Mouse (Mus musculus): Measurements from ENCODE around the gene Nt5dc3. TPM values are rescaled to one million over a fixed set of nuclear protein-coding genes. Genes with fewer than 3 reads are reported as not detected.

The Nt5dc3 gene
- polyA plus RNA-seq, 1 experiment: 47.7 TPM

DNA sequence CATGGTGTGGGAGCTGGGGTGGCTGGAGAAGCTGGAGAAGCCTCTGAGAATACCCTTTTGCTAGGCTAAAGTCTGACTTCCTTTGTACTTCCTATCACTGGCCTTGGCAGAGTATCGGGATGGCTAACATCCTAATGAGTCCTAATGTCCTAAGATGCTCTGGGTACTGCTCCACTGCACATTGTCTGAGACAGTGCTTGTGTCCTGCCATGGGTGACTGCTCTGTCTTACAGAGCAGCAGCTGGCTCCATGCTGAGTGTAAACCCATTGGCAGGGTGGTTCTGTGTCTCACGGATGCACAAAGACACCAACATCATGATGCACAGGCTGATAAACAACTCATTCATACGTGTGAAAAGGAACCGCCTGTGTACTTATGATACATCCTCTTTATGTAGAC, 70.3 kb downstream of the Nt5dc3 start:
- no peak for DNase-seq (ENCODE audit: low read depth)
- no peak for TF ChIP-seq CTCF (IDR thresholded peaks at IDR 0.05; ENCODE audit: borderline replicate concordance, extremely low read depth, insufficient read depth, insufficient read length)

DNA sequence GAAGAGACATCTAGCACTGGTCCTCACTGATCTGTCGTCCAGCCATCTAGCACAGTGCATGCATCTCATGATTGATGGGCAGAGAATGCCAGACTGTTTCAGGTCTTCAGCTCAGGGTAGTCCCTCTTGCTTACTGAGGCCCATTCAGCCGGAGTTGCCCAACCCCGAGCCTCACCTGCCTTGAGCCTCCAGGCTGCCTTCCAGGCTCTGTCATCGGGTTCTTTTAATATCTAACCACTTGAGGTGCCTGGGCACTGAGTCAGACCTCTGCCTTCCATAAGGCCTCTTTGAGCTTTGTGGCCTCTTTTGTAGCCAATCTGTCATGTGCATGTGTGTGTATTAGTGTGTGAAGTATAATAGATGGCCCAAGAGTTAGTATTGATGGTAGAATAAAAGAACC, 70.7 kb downstream of the Nt5dc3 start:
- DNase-seq (ENCODE audit: low read depth): no peak

DNA sequence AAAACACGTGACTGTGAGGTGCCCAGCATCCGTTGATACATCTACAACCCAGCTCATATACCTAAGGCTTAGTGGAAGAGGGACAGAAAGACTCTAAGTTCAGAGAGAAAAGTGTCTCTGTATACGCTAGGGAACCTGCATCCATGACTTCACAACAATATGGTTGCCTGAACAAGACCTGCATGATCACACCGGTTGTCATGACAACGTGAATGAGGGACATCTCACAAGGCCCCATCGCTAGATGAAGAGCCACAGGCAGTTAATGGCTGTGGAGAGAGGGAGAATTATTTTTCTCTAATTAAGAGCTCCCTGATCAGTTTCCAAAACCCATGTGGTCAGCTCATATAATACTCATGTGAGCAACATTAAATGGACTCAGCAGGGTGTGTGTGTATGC, 73.4 kb downstream of the Nt5dc3 start:
- TF ChIP-seq POLR2A (IDR thresholded peaks at IDR 0.05; ENCODE audit: borderline replicate concordance, extremely low read depth, insufficient read depth, insufficient read length, poor library complexity, severe bottlenecking): no peak
- peak; percentile 51 for DNase-seq (ENCODE audit: low read depth)

More for the DNA sequence above, 70.7 kb downstream of the Nt5dc3 start:
- TF ChIP-seq POLR2A (IDR thresholded peaks at IDR 0.05; ENCODE audit: borderline replicate concordance, extremely low read depth, insufficient read depth, insufficient read length, poor library complexity, severe bottlenecking) (no peak), CTCF (IDR thresholded peaks at IDR 0.05; ENCODE audit: borderline replicate concordance, extremely low read depth, insufficient read depth, insufficient read length) (no peak)

DNA sequence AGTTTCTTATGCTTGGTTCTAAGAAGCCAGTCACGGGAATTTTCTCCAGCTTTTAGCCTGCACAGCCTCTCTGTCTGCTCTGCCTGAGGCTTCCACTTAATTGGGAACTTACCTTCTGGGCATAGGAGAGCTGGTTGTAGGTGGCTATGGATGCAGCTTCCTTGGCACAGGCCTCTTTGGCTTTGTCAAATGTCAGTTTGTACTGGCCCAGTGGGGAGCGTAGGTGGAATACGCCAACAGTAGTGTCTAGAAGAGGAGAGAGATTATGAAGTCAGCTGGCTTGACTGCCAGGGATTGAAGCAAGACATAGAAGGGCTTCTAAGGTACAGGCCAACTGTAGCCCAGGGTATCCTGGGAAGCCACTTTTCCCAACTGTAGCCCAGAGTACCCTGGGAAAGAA, 74.6 kb downstream of the Nt5dc3 start:
- TF ChIP-seq CTCF (IDR thresholded peaks at IDR 0.05; ENCODE audit: borderline replicate concordance, extremely low read depth, insufficient read depth, insufficient read length) (no peak), POLR2A (IDR thresholded peaks at IDR 0.05; ENCODE audit: borderline replicate concordance, extremely low read depth, insufficient read depth, insufficient read length, poor library complexity, severe bottlenecking) (no peak)
- no peak for DNase-seq (ENCODE audit: low read depth)

DNA sequence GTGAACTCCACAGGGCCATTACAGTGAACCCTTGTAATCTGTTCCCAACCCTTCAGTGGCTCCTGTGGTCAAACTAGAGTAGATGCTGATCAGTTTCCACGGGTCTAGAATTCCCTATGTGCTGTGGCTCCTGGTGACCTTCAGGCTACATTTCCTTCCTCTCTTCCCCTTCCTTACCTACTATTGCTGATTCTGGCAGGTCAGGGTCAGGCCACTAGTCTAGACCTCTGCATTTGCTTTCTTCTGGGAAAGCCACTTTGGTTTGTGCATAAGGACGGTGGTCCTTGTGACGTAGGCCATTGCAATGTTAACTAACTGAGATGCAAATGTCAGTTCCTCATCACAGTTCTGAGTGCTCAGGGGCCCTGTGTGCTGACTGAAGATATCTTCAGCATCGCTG, 81.6 kb downstream of the Nt5dc3 start:
- no peak for TF ChIP-seq POLR2A (IDR thresholded peaks at IDR 0.05; ENCODE audit: borderline replicate concordance, extremely low read depth, insufficient read depth, insufficient read length, poor library complexity, severe bottlenecking)
- no peak for TF ChIP-seq CTCF (IDR thresholded peaks at IDR 0.05; ENCODE audit: borderline replicate concordance, extremely low read depth, insufficient read depth, insufficient read length)
- no peak for DNase-seq (ENCODE audit: low read depth)

DNA sequence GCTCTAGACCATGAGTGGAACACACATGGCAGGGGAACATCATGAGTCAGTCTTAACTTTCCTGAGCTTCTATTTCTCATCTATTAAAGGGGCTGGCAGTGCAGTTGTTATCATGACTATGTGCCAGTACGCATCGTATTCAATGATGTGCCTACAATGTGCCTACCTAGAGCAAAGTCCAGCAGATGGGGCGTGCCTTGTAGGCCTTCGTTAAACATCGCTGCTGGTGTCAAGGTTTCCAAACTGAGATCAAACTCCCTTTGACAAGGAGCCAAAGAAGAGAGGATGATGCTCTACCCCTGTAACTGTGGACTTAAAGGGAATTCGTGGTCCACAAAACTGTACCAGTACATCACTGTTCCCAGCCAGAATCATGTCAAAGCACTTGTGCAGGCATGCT, 83.7 kb downstream of the Nt5dc3 start:
- DNase-seq (ENCODE audit: low read depth): no peak
- TF ChIP-seq CTCF (IDR thresholded peaks at IDR 0.05; ENCODE audit: borderline replicate concordance, extremely low read depth, insufficient read depth, insufficient read length): no peak
- no peak for TF ChIP-seq POLR2A (IDR thresholded peaks at IDR 0.05; ENCODE audit: borderline replicate concordance, extremely low read depth, insufficient read depth, insufficient read length, poor library complexity, severe bottlenecking)

DNA sequence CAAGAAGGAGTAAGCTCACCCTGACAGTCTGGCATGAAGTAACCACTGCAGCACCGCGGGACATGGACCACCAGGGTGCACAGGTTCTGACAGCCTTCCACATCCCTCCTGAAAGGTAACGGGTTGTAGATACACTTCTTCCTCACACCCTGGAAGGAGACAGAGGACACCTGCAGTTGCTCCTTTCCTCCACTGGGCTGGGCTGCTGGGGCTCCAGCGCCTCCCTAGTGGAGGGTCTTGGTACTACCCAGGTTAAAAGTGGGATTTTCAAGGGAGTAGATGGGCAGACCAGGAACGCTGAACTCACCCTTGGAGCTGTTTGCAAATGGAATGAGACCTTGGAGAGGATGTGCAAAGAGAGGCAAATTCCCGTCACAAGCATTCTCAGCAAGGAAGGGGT, 84.6 kb downstream of the Nt5dc3 start:
- DNase-seq (ENCODE audit: low read depth): no peak
- TF ChIP-seq CTCF (IDR thresholded peaks at IDR 0.05; ENCODE audit: borderline replicate concordance, extremely low read depth, insufficient read depth, insufficient read length): peak; percentile 41; the same call in 1 of the 2 replicates
- no peak for TF ChIP-seq POLR2A (IDR thresholded peaks at IDR 0.05; ENCODE audit: borderline replicate concordance, extremely low read depth, insufficient read depth, insufficient read length, poor library complexity, severe bottlenecking)

DNA sequence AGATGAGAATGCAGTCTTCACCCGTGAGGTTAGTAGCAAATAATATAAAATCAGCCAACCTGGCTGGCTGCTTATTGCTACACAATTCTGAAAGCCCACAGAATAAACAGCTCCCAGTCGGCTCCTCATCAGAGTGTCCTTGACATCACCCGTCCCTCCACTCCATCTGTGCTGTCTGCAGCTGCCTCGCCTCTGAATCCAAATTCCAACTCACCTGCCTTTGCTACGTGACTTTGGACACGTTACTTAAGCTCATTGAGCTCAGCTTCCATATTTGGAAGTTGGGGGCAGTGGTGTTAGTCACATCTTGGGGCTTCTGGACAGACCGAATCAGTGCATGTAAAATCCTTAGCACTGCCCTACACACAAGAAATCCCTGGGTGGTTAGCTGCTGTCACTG, 93.3 kb downstream of the Nt5dc3 start:
- TF ChIP-seq POLR2A (IDR thresholded peaks at IDR 0.05; ENCODE audit: borderline replicate concordance, extremely low read depth, insufficient read depth, insufficient read length, poor library complexity, severe bottlenecking) (no peak), CTCF (IDR thresholded peaks at IDR 0.05; ENCODE audit: borderline replicate concordance, extremely low read depth, insufficient read depth, insufficient read length) (no peak)
- DNase-seq (ENCODE audit: low read depth): no peak

DNA sequence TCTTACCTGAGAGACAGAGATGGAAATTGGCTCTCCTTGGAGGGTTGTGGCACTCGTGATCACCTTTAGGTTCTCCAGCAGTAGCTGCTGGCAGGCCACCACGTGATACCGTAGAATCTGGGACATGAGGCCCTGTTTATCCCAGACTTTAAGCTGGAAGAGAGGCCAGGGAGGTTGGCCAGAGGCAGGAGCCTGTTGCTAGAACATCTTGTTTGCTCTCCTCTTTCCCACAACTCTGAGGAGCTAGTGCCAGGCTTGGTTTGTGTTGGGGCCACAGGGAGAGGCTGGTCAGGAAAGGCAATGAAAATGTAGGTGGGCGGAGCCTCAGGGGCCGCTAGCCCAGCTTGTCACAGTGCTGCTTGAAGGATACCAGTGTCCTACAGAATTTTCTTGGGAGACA, 93.8 kb downstream of the Nt5dc3 start:
- DNase-seq (ENCODE audit: low read depth): no peak
- no peak for TF ChIP-seq POLR2A (IDR thresholded peaks at IDR 0.05; ENCODE audit: borderline replicate concordance, extremely low read depth, insufficient read depth, insufficient read length, poor library complexity, severe bottlenecking)
- TF ChIP-seq CTCF (IDR thresholded peaks at IDR 0.05; ENCODE audit: borderline replicate concordance, extremely low read depth, insufficient read depth, insufficient read length): no peak

DNA sequence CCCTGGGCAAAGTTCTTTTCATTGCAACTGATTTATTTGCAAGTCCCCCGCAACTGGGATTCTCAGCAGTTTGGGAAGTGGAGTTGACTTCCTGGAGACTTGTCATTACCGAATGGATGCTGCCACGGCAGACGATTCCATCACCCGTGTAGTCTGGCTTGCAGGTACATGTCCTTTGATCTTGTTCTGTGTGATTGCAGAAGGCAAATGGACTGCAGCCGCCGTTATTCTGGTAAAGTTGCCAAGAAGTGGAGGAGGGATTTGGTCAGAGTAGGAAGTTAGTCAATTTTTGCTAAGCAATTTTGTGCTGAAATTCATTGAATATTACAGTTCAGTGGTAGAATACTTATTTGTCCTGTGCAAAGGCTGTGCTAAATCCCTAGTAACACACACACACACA, 99.9 kb downstream of the Nt5dc3 start:
- TF ChIP-seq POLR2A (IDR thresholded peaks at IDR 0.05; ENCODE audit: borderline replicate concordance, extremely low read depth, insufficient read depth, insufficient read length, poor library complexity, severe bottlenecking) (no peak), CTCF (IDR thresholded peaks at IDR 0.05; ENCODE audit: borderline replicate concordance, extremely low read depth, insufficient read depth, insufficient read length) (no peak)
- no peak for DNase-seq (ENCODE audit: low read depth)

DNA sequence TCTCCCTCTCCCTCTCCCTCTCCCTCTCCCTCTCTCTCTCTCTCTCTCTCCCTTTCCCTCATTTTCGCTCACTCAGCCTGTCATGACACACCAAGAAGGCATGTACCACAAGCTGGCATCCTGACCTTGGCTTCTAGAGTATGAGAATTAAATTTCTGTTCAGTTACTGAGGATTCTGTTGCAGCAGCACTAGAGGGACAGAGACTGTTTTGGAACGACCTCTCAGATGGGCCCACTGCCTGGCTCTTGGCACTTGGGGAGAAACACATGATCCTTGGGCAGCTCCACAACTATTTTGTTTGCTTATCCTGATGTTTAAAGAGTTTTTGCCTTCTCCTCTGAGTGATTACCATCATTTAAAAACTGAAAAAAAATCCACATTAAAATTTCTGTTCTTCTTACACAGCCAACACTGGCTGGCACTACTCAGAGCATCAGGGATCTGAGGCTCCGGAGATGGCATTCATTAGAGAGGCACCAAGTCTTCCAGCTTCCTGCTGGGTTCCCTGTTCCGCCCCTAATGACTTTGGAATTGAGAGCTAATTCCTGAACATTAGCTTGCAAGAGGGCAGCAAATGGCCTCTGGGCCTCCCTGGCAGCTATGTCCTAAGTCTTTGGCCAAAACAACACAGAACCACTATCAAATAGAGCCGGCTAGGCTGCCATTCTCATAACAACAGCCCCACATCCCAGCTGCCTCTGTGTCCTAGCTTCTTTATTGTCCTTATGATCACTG, 101.4 kb downstream of the Nt5dc3 start:
- peak; percentile 30 for DNase-seq (ENCODE audit: low read depth)
- TF ChIP-seq POLR2A (IDR thresholded peaks at IDR 0.05; ENCODE audit: borderline replicate concordance, extremely low read depth, insufficient read depth, insufficient read length, poor library complexity, severe bottlenecking): no peak

DNA sequence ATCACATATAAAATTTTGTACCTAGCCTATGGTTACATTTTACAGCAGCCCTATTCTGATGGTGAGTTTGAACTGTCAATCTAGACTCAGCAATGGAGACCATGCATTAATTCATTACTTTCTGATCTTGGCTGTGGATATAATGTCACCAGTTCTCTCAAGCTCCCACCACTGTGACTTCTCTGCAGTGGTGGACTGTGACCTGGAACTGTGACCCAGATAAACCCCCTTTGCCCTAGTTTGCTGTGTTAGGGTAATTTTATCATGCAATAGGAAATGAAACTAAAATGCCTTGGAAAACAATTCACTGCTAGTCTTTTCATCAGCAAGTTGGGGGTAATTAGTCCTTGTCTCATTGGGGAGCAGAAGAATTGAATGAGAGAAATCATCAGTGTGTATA, 102.6 kb downstream of the Nt5dc3 start:
- no peak for TF ChIP-seq POLR2A (IDR thresholded peaks at IDR 0.05; ENCODE audit: borderline replicate concordance, extremely low read depth, insufficient read depth, insufficient read length, poor library complexity, severe bottlenecking)
- TF ChIP-seq CTCF (IDR thresholded peaks at IDR 0.05; ENCODE audit: borderline replicate concordance, extremely low read depth, insufficient read depth, insufficient read length): no peak
- no peak for DNase-seq (ENCODE audit: low read depth)

DNA sequence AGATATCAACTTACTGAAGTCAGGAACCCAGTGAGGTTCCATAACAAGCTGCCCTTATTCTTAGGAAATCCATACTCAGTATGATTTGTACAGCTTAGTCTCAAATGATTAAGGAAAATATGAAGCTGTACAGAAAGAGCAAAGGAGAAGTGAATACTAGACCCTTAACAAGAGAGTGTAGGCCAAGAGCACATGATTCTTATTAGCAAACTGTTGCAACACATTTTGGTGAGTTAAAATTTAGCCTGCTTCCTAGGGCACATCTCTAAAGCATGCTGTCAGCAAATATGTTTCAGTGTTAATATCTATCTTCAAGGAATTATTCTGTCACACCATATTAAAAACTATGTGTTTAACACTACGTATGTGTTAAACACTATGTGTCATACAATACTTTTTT, 107.6 kb downstream of the Nt5dc3 start:
- no peak for DNase-seq (ENCODE audit: low read depth)
- TF ChIP-seq CTCF (IDR thresholded peaks at IDR 0.05; ENCODE audit: borderline replicate concordance, extremely low read depth, insufficient read depth, insufficient read length) (no peak), POLR2A (IDR thresholded peaks at IDR 0.05; ENCODE audit: borderline replicate concordance, extremely low read depth, insufficient read depth, insufficient read length, poor library complexity, severe bottlenecking) (no peak)
